Comparison of ENCODE assay signal across 13 mouse cellular contexts in the genomic region with DNA sequence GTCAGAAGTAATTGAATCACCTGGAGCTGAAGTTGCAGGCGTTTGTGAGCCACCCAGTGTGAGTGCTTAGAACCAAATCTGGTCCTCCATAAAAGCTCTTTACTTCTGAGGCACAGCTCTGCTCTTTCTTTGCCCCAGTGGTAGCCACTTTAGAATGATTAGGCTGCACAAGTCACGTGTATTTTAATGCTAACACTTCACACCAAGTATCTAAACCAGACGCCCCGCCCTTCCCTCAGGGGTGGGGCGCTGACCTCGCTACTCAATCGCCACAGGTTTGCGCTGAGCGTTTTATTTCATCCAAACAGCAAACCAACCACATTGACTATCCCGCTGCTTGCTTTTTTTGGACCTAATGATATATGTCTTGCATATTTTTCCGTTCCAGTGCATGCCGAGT.
DNase-seq lines count a peak whose midpoint lies in the region; ATAC-seq and TF ChIP-seq lines count a peak whose summit lies in the region.
"Had no signal": no experiment of that assay in that cellular context is flagged by ENCODE, and none has a peak within 500 bp of the region (broad histone marks: within the 10 kb centered on the region; RNA-seq: fewer than 3 reads in every experiment).

No protein-coding gene starts in this region.

- no peak overlapping the region for H3K9ac ChIP-seq in embryonic facial prominence, embryonic 11.5 days (replicated peaks; ENCODE audit: low read length)
- no peak overlapping the region for H3K9ac ChIP-seq in limb, embryonic 14.5 days (ENCODE audit: low read depth, low read length, severe bottlenecking)
- no peak overlapping the region for H3K9ac ChIP-seq in stomach, embryonic 15.5 days
- no peak overlapping the region for H3K9ac ChIP-seq in forebrain, embryonic 12.5 days
- H3K9ac ChIP-seq: hindbrain, embryonic 15.5 days; neural tube, embryonic 12.5 days had no signal

- 56% methylated on average over 12 of the region's 12 CpGs for WGBS in lung, adult 2 months
- 34% methylated on average over 12 of the region's 12 CpGs for WGBS in embryonic facial prominence, embryonic 11.5 days
- WGBS in limb, embryonic 14.5 days = 25% methylated on average over 12 of the region's 12 CpGs
- WGBS in stomach, embryonic 15.5 days = 39% methylated on average over 12 of the region's 12 CpGs
- WGBS in forebrain, embryonic 12.5 days = 49% methylated on average over 12 of the region's 12 CpGs

- no peak overlapping the region for H3K27ac ChIP-seq in embryonic facial prominence, embryonic 11.5 days (replicated peaks; ENCODE audit: low read depth, low read length)
- no peak overlapping the region for H3K27ac ChIP-seq in limb, embryonic 14.5 days (replicated peaks; ENCODE audit: low read depth, low read length)
- H3K27ac ChIP-seq in stomach, embryonic 15.5 days = no peak overlapping the region
- H3K27ac ChIP-seq in forebrain, embryonic 12.5 days = no peak overlapping the region
- H3K27ac ChIP-seq: hindbrain, embryonic 15.5 days; neural tube, embryonic 12.5 days had no signal

- no peaks in the 10 kb centered on the region for H3K9me3 ChIP-seq in embryonic facial prominence, embryonic 11.5 days (replicated peaks; ENCODE audit: control insufficient read depth, low read length)
- no peaks in the 10 kb centered on the region for H3K9me3 ChIP-seq in limb, embryonic 14.5 days (ENCODE audit: control insufficient read depth, low read length)
- no peaks in the 10 kb centered on the region for H3K9me3 ChIP-seq in stomach, embryonic 15.5 days
- no peaks in the 10 kb centered on the region for H3K9me3 ChIP-seq in forebrain, embryonic 12.5 days
- H3K9me3 ChIP-seq: G1E; hindbrain, embryonic 15.5 days; neural tube, embryonic 12.5 days had no signal

- H3K4me2 ChIP-seq in embryonic facial prominence, embryonic 11.5 days (ENCODE audit: low read depth, low read length) = no peak overlapping the region
- H3K4me2 ChIP-seq in limb, embryonic 14.5 days (replicated peaks; ENCODE audit: low read depth, low read length, severe bottlenecking) = peak overlapping the region; percentile 35
- peak overlapping the region; percentile 29; the same call in 1 of the 2 replicates for H3K4me2 ChIP-seq in stomach, embryonic 15.5 days
- H3K4me2 ChIP-seq in forebrain, embryonic 12.5 days = no peak overlapping the region
- H3K4me2 ChIP-seq: hindbrain, embryonic 15.5 days; midbrain, embryonic 11.5 days; neural tube, embryonic 12.5 days had no signal

- no peak for ATAC-seq in embryonic facial prominence, embryonic 11.5 days (replicated peaks; ENCODE audit: insufficient number of reproducible peaks, low FRiP score, low TSS enrichment, low read depth)
- ATAC-seq in limb, embryonic 14.5 days (ENCODE audit: low FRiP score, low read depth) = no peak
- ATAC-seq in stomach, embryonic 15.5 days (ENCODE audit: insufficient read depth, low FRiP score, low read depth) = no peak
- no peak for ATAC-seq in forebrain, embryonic 12.5 days (ENCODE audit: low FRiP score)

- peak; percentile 24 to 44 for DNase-seq in lung, adult 18-20 months
- no peak for DNase-seq in lung, adult 2 months
- peak; percentile 48 for DNase-seq in embryonic facial prominence, embryonic 11.5 days (ENCODE audit: low spot score)
- DNase-seq in limb, embryonic 14.5 days (ENCODE audit: low spot score) = no peak
- DNase-seq in gastrocnemius, adult 18-20 months (ENCODE audit: low spot score) = no peak
- no peak for DNase-seq in gastrocnemius, postnatal 4 days (ENCODE audit: low spot score in 2 of 2)
- DNase-seq: kidney, postnatal 36 days had no signal

- no peak overlapping the region for H3K4me3 ChIP-seq in lung, adult 2 months (replicated peaks; ENCODE audit: extremely low read depth, low read depth, low read length)
- no peak overlapping the region for H3K4me3 ChIP-seq in embryonic facial prominence, embryonic 11.5 days (ENCODE audit: low read depth, low read length)
- peak overlapping the region; percentile 8; the same call in 1 of the 2 replicates for H3K4me3 ChIP-seq in limb, embryonic 14.5 days (replicated peaks; ENCODE audit: low read length)
- H3K4me3 ChIP-seq in stomach, embryonic 15.5 days (replicated peaks) = no peak overlapping the region
- no peak overlapping the region for H3K4me3 ChIP-seq in forebrain, embryonic 12.5 days (replicated peaks)
- H3K4me3 ChIP-seq: hindbrain, embryonic 15.5 days; neural tube, embryonic 12.5 days had no signal

- no peaks in the 10 kb centered on the region for H3K4me1 ChIP-seq in lung, adult 2 months (ENCODE audit: control insufficient read depth, insufficient read depth, low read length)
- H3K4me1 ChIP-seq in embryonic facial prominence, embryonic 11.5 days (ENCODE audit: control insufficient read depth, insufficient read depth, low read length) = no peaks in the 10 kb centered on the region
- H3K4me1 ChIP-seq in limb, embryonic 14.5 days (ENCODE audit: control insufficient read depth, insufficient read depth, low read length) = 0 out of 2 replicates have a peak, but pooled peaks cover 3% of the 10 kb centered on the region
- H3K4me1 ChIP-seq in stomach, embryonic 15.5 days = no peaks in the 10 kb centered on the region
- H3K4me1 ChIP-seq in forebrain, embryonic 12.5 days = no peaks in the 10 kb centered on the region
- H3K4me1 ChIP-seq: hindbrain, embryonic 15.5 days; neural tube, embryonic 12.5 days had no signal

- no peaks in the 10 kb centered on the region for H3K36me3 ChIP-seq in embryonic facial prominence, embryonic 11.5 days (replicated peaks; ENCODE audit: control insufficient read depth, insufficient read depth, low read depth, low read length)
- no peaks in the 10 kb centered on the region for H3K36me3 ChIP-seq in limb, embryonic 14.5 days (ENCODE audit: control insufficient read depth, insufficient read depth, low read length)
- no peaks in the 10 kb centered on the region for H3K36me3 ChIP-seq in stomach, embryonic 15.5 days
- H3K36me3 ChIP-seq in forebrain, embryonic 12.5 days (replicated peaks) = no peaks in the 10 kb centered on the region
- H3K36me3 ChIP-seq: G1E; hindbrain, embryonic 15.5 days; neural tube, embryonic 12.5 days had no signal

- TF ChIP-seq POLR2A in lung, adult 2 months (IDR thresholded peaks at IDR 0.05; ENCODE audit: borderline replicate concordance, extremely low read depth, low read depth, low read length) = no peak
- no peak for TF ChIP-seq POLR2A in limb, embryonic 14.5 days (IDR thresholded peaks at IDR 0.05; ENCODE audit: borderline replicate concordance, extremely low read depth, insufficient read depth, insufficient read length)

- TF ChIP-seq CTCF in lung, adult 2 months (IDR thresholded peaks at IDR 0.05; ENCODE audit: insufficient read depth, low read length) = no peak

- H3K27me3 ChIP-seq in embryonic facial prominence, embryonic 11.5 days (ENCODE audit: control insufficient read depth, insufficient read depth, low read length) = no peaks in the 10 kb centered on the region
- H3K27me3 ChIP-seq in limb, embryonic 14.5 days (ENCODE audit: control insufficient read depth, insufficient read depth, low read length) = no peaks in the 10 kb centered on the region
- no peaks in the 10 kb centered on the region for H3K27me3 ChIP-seq in stomach, embryonic 15.5 days (replicated peaks)
- no peaks in the 10 kb centered on the region for H3K27me3 ChIP-seq in forebrain, embryonic 12.5 days
- H3K27me3 ChIP-seq: hindbrain, embryonic 15.5 days; neural tube, embryonic 12.5 days had no signal

Comparison
In these comparisons a context has a peak if more than half of its experiments do, and no peak if none do; other contexts are left out.
1. DNase-seq: peak in lung, adult 18-20 months (2 of 2) and embryonic facial prominence, embryonic 11.5 days (single experiment); none in lung, adult 2 months (single experiment), limb, embryonic 14.5 days (single experiment), gastrocnemius, adult 18-20 months (single experiment) and gastrocnemius, postnatal 4 days (0 of 2).
2. H3K4me2 ChIP-seq: peak in limb, embryonic 14.5 days (single experiment) and stomach, embryonic 15.5 days (single experiment); none in embryonic facial prominence, embryonic 11.5 days (single experiment) and forebrain, embryonic 12.5 days (single experiment).